In the genomic region with DNA sequence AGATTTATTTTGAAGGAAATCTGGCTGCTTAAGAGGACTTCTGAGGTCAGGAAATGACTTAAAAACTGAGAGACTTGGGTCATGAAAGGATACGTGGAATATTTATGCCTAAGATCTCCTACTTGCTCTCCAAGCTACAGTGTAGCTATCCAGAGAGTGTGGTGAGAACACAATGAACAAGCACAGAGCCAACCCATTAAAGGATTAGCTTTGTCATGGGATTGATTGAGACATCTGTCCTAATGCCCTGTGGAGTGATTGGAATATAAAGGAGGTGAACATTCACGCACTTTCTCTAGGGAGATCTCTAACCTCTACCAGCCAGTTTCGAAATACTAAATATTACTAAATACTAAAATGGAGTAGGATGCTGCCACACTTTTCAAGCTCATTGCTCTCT, we compare ENCODE assay signal across 18 mouse cellular contexts.
"Had no signal": no experiment of that assay in that cellular context is flagged by ENCODE, and none has a peak within 500 bp of the region (broad histone marks: within the 10 kb centered on the region; RNA-seq: fewer than 3 reads in every experiment).

No protein-coding gene starts in this region.

- H3K4me2 ChIP-seq: limb, embryonic 12.5 days; liver, embryonic 13.5 days; lung, embryonic 15.5 days; stomach, embryonic 15.5 days had no signal

- H3K9ac ChIP-seq: limb, embryonic 12.5 days; liver, embryonic 13.5 days; liver, postnatal 0 days; lung, embryonic 15.5 days; stomach, embryonic 15.5 days had no signal

- H3K27ac ChIP-seq: limb, embryonic 12.5 days; liver, embryonic 13.5 days; lung, embryonic 15.5 days; macrophage; stomach, embryonic 15.5 days had no signal

- H3K4me1 ChIP-seq: lung, embryonic 15.5 days; stomach, embryonic 15.5 days had no signal

- H3K27me3 ChIP-seq: limb, embryonic 12.5 days; liver, embryonic 13.5 days; lung, embryonic 15.5 days; megakaryocyte, embryonic 14.5 days; stomach, embryonic 15.5 days had no signal

- H3K9me3 ChIP-seq: limb, embryonic 12.5 days; liver, embryonic 13.5 days; lung, embryonic 15.5 days; megakaryocyte, embryonic 14.5 days; stomach, embryonic 15.5 days had no signal

- DNase-seq: kidney, adult 8-10 months; kidney, postnatal 25 days; layer of hippocampus, postnatal 36 days; liver; liver, embryonic 13.5 days; liver, postnatal 0 days; lung, postnatal 14 days; retina, postnatal 1 day; right cerebral cortex, postnatal 4 days; thymus, adult 2 months; thymus, postnatal 25 days had no signal

- ATAC-seq: inflammation-experienced regulatory T-cells, adult 6 months; intestine, postnatal 0 days; liver, postnatal 0 days had no signal

- H3K36me3 ChIP-seq: limb, embryonic 12.5 days; liver, embryonic 13.5 days; lung, embryonic 15.5 days; stomach, embryonic 15.5 days had no signal

- H3K4me3 ChIP-seq: limb, embryonic 12.5 days; liver, embryonic 13.5 days; lung, embryonic 15.5 days; megakaryocyte, embryonic 14.5 days; stomach, embryonic 15.5 days had no signal
